Mouse (Mus musculus): ENCODE results near the gene Mxi1. TPM values are rescaled to one million over a fixed set of nuclear protein-coding genes. Genes with fewer than 3 reads are reported as not detected.

The Mxi1 gene
- polyA plus RNA-seq, 1 experiment: 10.9 TPM

- no peak for DNase-seq (ENCODE audit: low read depth in 1 of 2, low spot score in 2 of 2)
- no peaks in the 10 kb centered on the region for H3K27me3 ChIP-seq (ENCODE audit: control insufficient read depth, insufficient read depth, low read length)
- TF ChIP-seq CTCF (IDR thresholded peaks at IDR 0.05; ENCODE audit: extremely low read depth, insufficient read depth, insufficient read length, insufficient replicate concordance): no peak
- TF ChIP-seq POLR2A (IDR thresholded peaks at IDR 0.05; ENCODE audit: low read depth, low read length): no peak
- no peaks in the 10 kb centered on the region for H3K36me3 ChIP-seq (ENCODE audit: control insufficient read depth, insufficient read depth, low read length)
- whole genome bisulfite sequencing: 95% methylated on average over 10 of the region's 10 CpGs
- no peak overlapping the region for H3K4me3 ChIP-seq (ENCODE audit: extremely low read depth, insufficient read depth, insufficient read length)
- no peak overlapping the region for H3K27ac ChIP-seq (ENCODE audit: insufficient read depth, low read length)
- no peaks in the 10 kb centered on the region for H3K4me1 ChIP-seq (ENCODE audit: control insufficient read depth, insufficient read depth, insufficient read length)
Measured at GRCm38 (mm10) chr19:53282571-53282970, 27.7 kb upstream of the Mxi1 start.

DNA sequence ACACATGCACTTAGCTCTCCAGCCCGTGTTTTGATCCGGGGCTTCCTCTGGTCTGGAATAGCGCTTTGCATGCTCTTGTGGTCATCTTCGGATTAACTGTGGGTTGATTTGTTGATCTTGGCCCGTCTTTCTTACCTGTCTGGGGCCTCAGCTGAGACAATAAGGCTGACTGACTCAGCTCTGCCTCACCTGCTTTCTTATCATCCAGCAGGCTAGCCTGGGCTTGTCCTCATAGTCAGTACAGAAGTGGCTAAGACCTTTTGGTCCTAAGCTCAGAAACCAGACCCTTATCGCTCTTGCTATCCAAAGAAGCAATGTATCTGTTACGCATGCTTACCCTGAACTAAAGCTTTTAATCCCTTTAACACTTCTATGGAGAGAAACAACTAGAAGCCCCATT lies 26.6 kb upstream of the Mxi1 start:
- Histone ChIP-seq H3K4me3 (ENCODE audit: extremely low read depth, insufficient read depth, insufficient read length) (no peak overlapping the region), H3K27ac (ENCODE audit: insufficient read depth, low read length) (no peak overlapping the region), H3K36me3 (ENCODE audit: control insufficient read depth, insufficient read depth, low read length) (no peaks in the 10 kb centered on the region), H3K4me1 (ENCODE audit: control insufficient read depth, insufficient read depth, insufficient read length) (no peaks in the 10 kb centered on the region), H3K27me3 (ENCODE audit: control insufficient read depth, insufficient read depth, low read length) (no peaks in the 10 kb centered on the region)
- no peak for TF ChIP-seq POLR2A (IDR thresholded peaks at IDR 0.05; ENCODE audit: low read depth, low read length)
- TF ChIP-seq CTCF (IDR thresholded peaks at IDR 0.05; ENCODE audit: extremely low read depth, insufficient read depth, insufficient read length, insufficient replicate concordance): no peak
- no peak for DNase-seq (ENCODE audit: low read depth in 1 of 2, low spot score in 2 of 2)
- WGBS: 93% methylated on average over 7 of the region's 7 CpGs

GRCm38 (mm10) chr19:53284268-53285208 lies 25.8 kb upstream of the Mxi1 start:
- Histone ChIP-seq H3K4me1 (ENCODE audit: control insufficient read depth, insufficient read depth, insufficient read length) (no peaks in the 10 kb centered on the region), H3K4me3 (ENCODE audit: extremely low read depth, insufficient read depth, insufficient read length) (no peak overlapping the region), H3K36me3 (ENCODE audit: control insufficient read depth, insufficient read depth, low read length) (no peaks in the 10 kb centered on the region), H3K27me3 (ENCODE audit: control insufficient read depth, insufficient read depth, low read length) (no peaks in the 10 kb centered on the region), H3K27ac (ENCODE audit: insufficient read depth, low read length) (no peak overlapping the region)
- WGBS: 17% methylated on average over 20 of the region's 20 CpGs
- no peak for TF ChIP-seq POLR2A (IDR thresholded peaks at IDR 0.05; ENCODE audit: low read depth, low read length)
- no peak for TF ChIP-seq CTCF (IDR thresholded peaks at IDR 0.05; ENCODE audit: extremely low read depth, insufficient read depth, insufficient read length, insufficient replicate concordance)
- no peak for DNase-seq (ENCODE audit: low read depth in 1 of 2, low spot score in 2 of 2)

GRCm38 (mm10) chr19:53296331-53297254 lies 13.7 kb upstream of the Mxi1 start:
- WGBS: 85% methylated on average over 23 of the region's 23 CpGs
- no peak for TF ChIP-seq POLR2A (IDR thresholded peaks at IDR 0.05; ENCODE audit: low read depth, low read length)
- TF ChIP-seq CTCF (IDR thresholded peaks at IDR 0.05; ENCODE audit: extremely low read depth, insufficient read depth, insufficient read length, insufficient replicate concordance): no peak
- DNase-seq (ENCODE audit: low read depth in 1 of 2, low spot score in 2 of 2): no peak
- Histone ChIP-seq H3K4me3 (ENCODE audit: extremely low read depth, insufficient read depth, insufficient read length) (no peak overlapping the region), H3K27me3 (ENCODE audit: control insufficient read depth, insufficient read depth, low read length) (no peaks in the 10 kb centered on the region), H3K27ac (ENCODE audit: insufficient read depth, low read length) (no peak overlapping the region), H3K4me1 (ENCODE audit: control insufficient read depth, insufficient read depth, insufficient read length) (no peaks in the 10 kb centered on the region), H3K36me3 (ENCODE audit: control insufficient read depth, insufficient read depth, low read length) (no peaks in the 10 kb centered on the region)

DNA sequence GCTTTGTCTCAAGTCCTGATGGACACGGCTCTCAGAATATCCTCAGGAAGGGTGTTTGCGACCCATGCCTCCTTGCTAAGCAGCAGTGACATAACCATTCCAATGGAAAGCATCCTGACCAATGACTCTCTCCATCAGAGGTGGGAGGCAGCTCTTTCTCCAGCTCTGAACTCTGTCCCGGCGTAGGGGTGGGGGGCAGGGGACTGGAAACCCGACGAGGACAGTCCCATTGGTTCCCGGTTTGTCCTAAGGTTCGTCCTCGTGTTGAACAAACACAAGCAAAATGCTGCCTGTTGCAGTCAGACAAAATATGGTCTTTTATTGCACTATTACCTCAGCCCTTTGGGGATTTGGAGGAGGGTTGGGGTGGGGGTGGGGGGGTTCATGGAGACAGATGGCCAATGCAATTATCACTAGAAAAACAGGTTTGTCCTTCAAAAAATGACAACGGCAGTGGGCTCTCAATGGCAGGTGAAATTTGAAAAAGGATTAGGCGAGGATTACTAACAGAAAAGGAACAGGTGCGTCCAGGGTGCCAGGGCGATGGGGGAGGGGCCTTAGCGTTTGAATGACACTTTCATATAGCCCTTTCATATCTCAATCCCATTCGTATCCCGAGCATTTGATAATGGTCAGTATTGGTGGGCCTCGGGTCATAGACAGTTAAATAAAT lies 11.0 kb upstream of the Mxi1 start:
- Histone ChIP-seq H3K27ac (ENCODE audit: insufficient read depth, low read length) (no peak overlapping the region), H3K36me3 (ENCODE audit: control insufficient read depth, insufficient read depth, low read length) (no peaks in the 10 kb centered on the region), H3K27me3 (ENCODE audit: control insufficient read depth, insufficient read depth, low read length) (no peaks in the 10 kb centered on the region), H3K4me3 (ENCODE audit: extremely low read depth, insufficient read depth, insufficient read length) (no peak overlapping the region), H3K4me1 (ENCODE audit: control insufficient read depth, insufficient read depth, insufficient read length) (no peaks in the 10 kb centered on the region)
- TF ChIP-seq CTCF (IDR thresholded peaks at IDR 0.05; ENCODE audit: extremely low read depth, insufficient read depth, insufficient read length, insufficient replicate concordance) (no peak), POLR2A (IDR thresholded peaks at IDR 0.05; ENCODE audit: low read depth, low read length) (no peak)
- WGBS: 81% methylated on average over 17 of the region's 17 CpGs
- no peak for DNase-seq (ENCODE audit: low read depth in 1 of 2, low spot score in 2 of 2)

DNA sequence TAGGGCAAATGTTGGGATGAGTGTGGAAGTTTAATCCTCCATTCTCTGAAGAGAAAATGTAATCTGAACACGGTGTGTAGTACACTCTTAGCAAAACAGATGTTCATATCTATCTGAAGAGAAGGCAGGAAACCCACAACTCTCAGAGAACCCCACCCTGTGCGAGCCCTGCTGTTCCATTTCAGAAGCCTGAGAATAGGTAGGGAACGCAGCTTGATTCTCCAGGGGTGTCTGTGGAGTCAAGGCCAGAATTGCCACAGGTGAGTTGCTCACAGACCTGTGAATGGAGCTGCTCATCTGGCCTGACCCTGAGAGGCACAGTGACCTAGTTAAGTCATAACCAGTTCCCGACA lies 10.5 kb upstream of the Mxi1 start:
- no peaks in the 10 kb centered on the region for H3K27me3 ChIP-seq (ENCODE audit: control insufficient read depth, insufficient read depth, low read length)
- TF ChIP-seq POLR2A (IDR thresholded peaks at IDR 0.05; ENCODE audit: low read depth, low read length) (no peak), CTCF (IDR thresholded peaks at IDR 0.05; ENCODE audit: extremely low read depth, insufficient read depth, insufficient read length, insufficient replicate concordance) (no peak)
- no peak overlapping the region for H3K4me3 ChIP-seq (ENCODE audit: extremely low read depth, insufficient read depth, insufficient read length)
- H3K36me3 ChIP-seq (ENCODE audit: control insufficient read depth, insufficient read depth, low read length): no peaks in the 10 kb centered on the region
- H3K27ac ChIP-seq (ENCODE audit: insufficient read depth, low read length): no peak overlapping the region
- DNase-seq (ENCODE audit: low read depth in 1 of 2, low spot score in 2 of 2): no peak
- WGBS: 49% methylated on average over 4 of the region's 4 CpGs
- H3K4me1 ChIP-seq (ENCODE audit: control insufficient read depth, insufficient read depth, insufficient read length): no peaks in the 10 kb centered on the region

Measured in spleen, adult 2 months (tissue).